Mouse (Mus musculus) lung, adult 2 months (tissue): Measurements from ENCODE around the gene Mei1.

ENCODE experiments used
- CTCF ChIP-seq: fragments of 200-500 bp; IDR thresholded peaks from 2 replicates; pipeline ENCODE4 v1.5.1; 2011; ENCODE audit warnings: mild to moderate bottlenecking, low read length, control low read depth; ENCODE audit not compliant: insufficient read depth
- POLR2A ChIP-seq: fragments of 200-500 bp; IDR thresholded peaks from 2 replicates; pipeline ENCODE4 v1.6.1; 2011; ENCODE audit warnings: low read depth, mild to moderate bottlenecking, control low read depth, low read length, borderline replicate concordance; ENCODE audit errors: extremely low read depth

GRCm38 (mm10) chr15:82120544-82120943 lies 50.7 kb downstream of the Mei1 start:
- TF ChIP-seq CTCF (no peak), POLR2A (no peak)
